Mouse (Mus musculus) monocyte, adult 5-6 weeks (primary cell): ENCODE data around the gene 5330417H12Rik. TPM values are rescaled to one million over a fixed set of nuclear protein-coding genes. Genes with fewer than 3 reads are reported as not detected.

ENCODE experiments used
- ATAC-seq: fragments of 153-309, 156-312 bp; replicated peaks from 2 replicates; pipeline ENCODE4 v1.8.0; 2017; ENCODE audit warnings: mild to moderate bottlenecking; ENCODE audit not compliant: low TSS enrichment, insufficient number of reproducible peaks, severe bottlenecking, poor library complexity, low FRiP score
- total RNA-seq: library from RNA; stranded (forward); fragments of 200-1000, 200-491, 200-594 nt; gene quantifications from 3 replicates; pipeline ENCODE4 v1.2.3, GENCODE M21; 2017

5330417H12Rik gene
- total RNA-seq, 1 experiment from 2014 or later = not detected

DNA sequence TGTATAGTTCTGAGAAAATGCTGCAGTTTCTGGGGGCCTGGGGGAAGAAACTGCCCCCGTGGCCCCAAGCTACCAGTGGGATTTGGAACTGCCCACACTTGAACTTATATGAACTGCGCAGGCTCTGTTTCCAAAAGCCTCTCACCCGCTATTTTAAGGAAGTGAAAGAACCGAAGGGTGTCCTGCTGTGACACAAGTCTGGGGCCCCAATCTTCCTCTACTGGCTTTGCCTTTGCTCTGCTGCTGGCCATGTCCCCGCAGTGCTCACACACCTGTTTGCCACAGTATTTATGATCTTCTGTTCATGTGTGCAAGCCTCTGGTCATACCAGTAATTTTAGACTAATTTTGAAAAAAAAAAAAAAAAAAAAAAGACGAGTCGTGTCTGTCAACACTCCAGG is 31.1 kb downstream of the 5330417H12Rik start:
- ATAC-seq = peak; percentile 71

DNA sequence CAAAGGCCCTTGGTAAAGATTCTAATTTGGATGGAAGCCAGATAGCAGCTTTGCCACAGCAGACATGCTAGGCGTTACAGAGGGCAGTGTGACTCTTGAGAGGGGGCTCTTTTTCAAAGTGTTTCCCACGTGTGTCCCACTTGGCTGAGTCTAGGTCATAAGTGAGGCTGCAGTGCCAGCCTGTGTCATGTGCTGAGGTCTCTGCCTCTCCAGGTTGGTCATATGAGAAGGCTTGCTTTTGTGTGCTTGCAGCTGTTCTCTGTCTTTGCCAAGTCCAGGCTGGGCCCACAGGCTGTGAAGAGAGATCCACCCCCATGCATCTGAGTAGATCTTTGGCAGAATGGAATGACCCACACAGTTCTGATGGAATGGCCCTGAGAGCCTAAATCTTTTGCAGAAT is 32.3 kb downstream of the 5330417H12Rik start:
- no peak for ATAC-seq

DNA sequence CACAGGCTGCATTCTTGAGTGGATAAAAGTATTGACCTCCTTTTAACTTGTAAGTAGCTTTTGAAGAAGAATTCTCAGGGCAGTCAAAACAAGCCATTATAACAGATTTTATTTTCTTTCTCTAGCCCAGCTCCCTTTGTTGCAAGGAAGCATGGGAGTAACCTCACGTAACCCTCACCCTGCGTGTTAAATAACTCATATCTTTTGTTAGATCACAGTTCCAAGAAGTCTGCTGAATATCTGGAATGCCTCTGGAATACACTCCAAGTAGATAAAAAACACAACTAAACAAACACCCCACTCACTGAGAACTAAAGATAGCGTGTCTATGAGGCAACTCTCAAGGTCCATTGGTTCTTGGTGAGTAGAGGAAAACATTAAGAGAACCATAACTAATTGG is 50.7 kb downstream of the 5330417H12Rik start:
- no peak for ATAC-seq

Other genes with a start within 250 kb of the 5330417H12Rik start
- gene Olfml1, start 57.7 kb downstream of the 5330417H12Rik start, total RNA-seq = not detected in 3 replicates
- 7.1 to 20.0 TPM (median 12.9 TPM) in 3 replicates for gene Ppfibp2, start 30.0 kb downstream of the 5330417H12Rik start, total RNA-seq
- not detected in 3 replicates for gene Cyb5r2, start 132.9 kb upstream of the 5330417H12Rik start, total RNA-seq
- not detected in 3 replicates for gene Ovch2, start 176.0 kb upstream of the 5330417H12Rik start, total RNA-seq
- gene Olfr467, start 187.1 kb upstream of the 5330417H12Rik start, total RNA-seq = not detected in 3 replicates
- gene Olfr469, start 200.4 kb upstream of the 5330417H12Rik start, total RNA-seq = 0.29 TPM in 1 of 3 replicates, not detected in the others
- not detected in 3 replicates for gene Olfr470, start 222.3 kb upstream of the 5330417H12Rik start, total RNA-seq